Mouse (Mus musculus) granulocyte monocyte progenitor cell, adult 5-6 weeks (primary cell): ENCODE results near the gene Trp53tg5. TPM values are rescaled to one million over a fixed set of nuclear protein-coding genes. Genes with fewer than 3 reads are reported as not detected.

ENCODE experiments used
- ATAC-seq: replicated peaks from 2 replicates; pipeline ENCODE4 v1.8.0; 2016; ENCODE audit warnings: mild to moderate bottlenecking, moderate TSS enrichment, inconsistent platforms; ENCODE audit not compliant: poor library complexity, severe bottlenecking
- total RNA-seq, 2 experiments: library from RNA; stranded (forward) in 1 of 2; stranded (reverse) in 1 of 2; fragments of 200-712, 200-1000 nt in 1 of 2; fragments of >200 nt in 1 of 2; fragmentation: Nextera tagmentation in 1 of 2; gene quantifications; 2 replicates each; pipeline ENCODE4 v1.2.3; 2014 to 2017

The Trp53tg5 gene
- total RNA-seq, 2 experiments from 2014 or later, result not detected

- ATAC-seq, result no peak
These were observed 20.3 kb downstream of the Trp53tg5 start for GRCm38 (mm10) chr2:164453047-164453757.

- ATAC-seq, result no peak
These were observed 21.4 kb downstream of the Trp53tg5 start for GRCm38 (mm10) chr2:164452000-164452676.

- ATAC-seq, result no peak
These were observed 24.0 kb downstream of the Trp53tg5 start for GRCm38 (mm10) chr2:164449341-164450042.

- no peak for ATAC-seq
These were observed 24.6 kb downstream of the Trp53tg5 start for GRCm38 (mm10) chr2:164448921-164449320.

- ATAC-seq, result no peak
These were observed 25.4 kb downstream of the Trp53tg5 start for GRCm38 (mm10) chr2:164448140-164448539.

GRCm38 (mm10) chr2:164446086-164446469 is 27.4 kb downstream of the Trp53tg5 start:
- ATAC-seq, result no peak

- no peak for ATAC-seq
These were observed 28.0 kb downstream of the Trp53tg5 start for GRCm38 (mm10) chr2:164445399-164446085.

GRCm38 (mm10) chr2:164444701-164445100 is 28.8 kb downstream of the Trp53tg5 start:
- ATAC-seq, result no peak

GRCm38 (mm10) chr2:164443460-164444000 is 30.0 kb downstream of the Trp53tg5 start, which contains the start of gene Sdc4:
Gene Sdc4 (minus strand): TSS chr2:164443887.
- ATAC-seq, result no peak

GRCm38 (mm10) chr2:164443051-164443437 is 30.5 kb downstream of the Trp53tg5 start:
- peak; percentile 26; the same call in 1 of the 2 replicates for ATAC-seq

- no peak for ATAC-seq
These were observed 31.0 kb downstream of the Trp53tg5 start for GRCm38 (mm10) chr2:164442315-164443050.

GRCm38 (mm10) chr2:164441731-164442130 is 31.8 kb downstream of the Trp53tg5 start:
- no peak for ATAC-seq

- peak; percentile 91 for ATAC-seq
These were observed 32.4 kb downstream of the Trp53tg5 start for GRCm38 (mm10) chr2:164441155-164441554.

GRCm38 (mm10) chr2:164440314-164440713 is 33.2 kb downstream of the Trp53tg5 start:
- no peak for ATAC-seq

GRCm38 (mm10) chr2:164439001-164439421 is 34.5 kb downstream of the Trp53tg5 start:
- ATAC-seq, result no peak

GRCm38 (mm10) chr2:164438257-164438656 is 35.3 kb downstream of the Trp53tg5 start:
- no peak for ATAC-seq

GRCm38 (mm10) chr2:164437710-164438109 is 35.8 kb downstream of the Trp53tg5 start:
- no peak for ATAC-seq

- no peak for ATAC-seq
These were observed 36.6 kb downstream of the Trp53tg5 start for GRCm38 (mm10) chr2:164436961-164437360.

- ATAC-seq, result no peak
These were observed 37.2 kb downstream of the Trp53tg5 start for GRCm38 (mm10) chr2:164436215-164436913.
